Mouse (Mus musculus): ENCODE data around the gene Lrrc55. TPM values are rescaled to one million over a fixed set of nuclear protein-coding genes. Genes with fewer than 3 reads are reported as not detected.

The Lrrc55 gene
- polyA plus RNA-seq, 1 experiment = 0.61 TPM

DNA sequence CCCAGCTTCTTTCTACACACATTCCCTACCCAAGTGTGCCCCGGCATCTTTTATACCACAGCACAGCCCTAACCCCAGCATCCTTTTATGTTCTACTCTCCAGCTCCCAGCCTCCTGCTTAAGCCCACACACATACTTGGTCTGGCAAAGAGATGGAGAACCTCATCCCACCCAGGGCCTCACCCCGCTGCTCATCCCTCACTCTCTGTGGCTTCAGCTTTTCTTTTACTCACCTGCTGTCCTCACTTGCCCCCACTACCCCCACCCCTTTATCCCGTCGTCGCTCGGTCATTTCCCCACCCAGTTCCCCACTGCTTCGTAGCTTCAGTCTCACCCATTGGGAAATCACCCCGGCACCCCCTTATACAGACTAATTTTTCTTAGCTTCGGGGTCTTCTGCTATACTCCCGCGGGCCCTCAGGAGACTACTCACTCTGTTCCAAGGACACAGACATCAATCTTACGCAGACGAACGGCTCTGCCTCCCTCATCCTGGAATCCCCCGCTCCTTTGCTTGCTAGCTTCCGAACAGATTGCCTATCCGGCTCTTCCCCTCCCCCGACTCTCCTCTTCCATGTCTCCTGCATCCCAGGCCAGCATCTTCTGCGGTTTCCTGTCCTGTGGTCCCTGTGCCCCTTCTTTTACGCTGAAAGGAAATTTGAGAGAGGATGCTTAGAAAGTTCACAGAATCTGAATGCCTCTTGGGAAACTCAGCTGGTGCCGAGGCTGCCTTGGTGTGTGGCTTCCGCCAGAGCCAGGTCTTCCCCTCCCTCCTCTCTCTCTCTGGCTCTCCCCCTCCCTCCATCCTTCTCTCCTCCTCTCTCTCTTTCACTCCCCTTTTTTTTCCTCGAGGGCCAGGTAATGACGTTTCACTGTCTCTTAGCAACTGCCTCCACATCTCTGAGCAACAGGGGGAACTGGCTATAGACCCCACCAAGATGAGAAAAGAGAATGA lies 1.3 kb upstream of the Lrrc55 start:
- 3% methylated on average over 24 of the region's 24 CpGs for WGBS
- TF ChIP-seq POLR2A (IDR thresholded peaks at IDR 0.05; ENCODE audit: low read depth, low read length) = no peak
- H3K36me3 ChIP-seq (ENCODE audit: control insufficient read depth, insufficient read depth, low read length) = no peaks in the 10 kb centered on the region
- H3K27ac ChIP-seq (ENCODE audit: insufficient read depth, low read depth, low read length) = no peak overlapping the region
- H3K27me3 ChIP-seq (replicated peaks; ENCODE audit: control insufficient read depth, insufficient read depth, low read length) = no peaks in the 10 kb centered on the region
- H3K4me3 ChIP-seq (ENCODE audit: insufficient read depth, low read depth, low read length) = 0 out of 2 replicates have a peak overlapping the region, but pooled peaks have one; percentile 15
- DNase-seq = no peak
- no peaks in the 10 kb centered on the region for H3K4me1 ChIP-seq (ENCODE audit: control insufficient read depth, insufficient read depth, low read length)

DNA sequence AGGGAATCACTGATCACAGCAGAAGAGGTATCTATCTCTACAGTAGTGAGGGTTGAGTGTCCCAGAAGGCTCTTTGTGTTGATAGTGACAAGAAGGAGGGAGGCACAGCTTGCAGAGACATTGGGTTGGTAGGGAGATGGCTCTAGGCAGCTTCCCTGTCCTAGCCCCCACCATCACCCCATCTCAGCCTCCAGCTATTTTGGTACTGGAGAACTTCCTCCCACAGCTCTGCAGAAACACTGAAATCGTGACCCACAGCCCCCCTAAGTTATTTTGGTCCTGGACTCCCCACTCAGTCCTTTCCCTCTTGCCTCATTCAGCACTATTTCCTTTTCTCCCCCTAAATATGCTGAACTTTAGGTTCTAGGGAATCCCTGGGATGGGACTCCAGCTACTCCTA lies 2.4 kb downstream of the Lrrc55 start:
- no peaks in the 10 kb centered on the region for H3K36me3 ChIP-seq (ENCODE audit: control insufficient read depth, insufficient read depth, low read length)
- no peak overlapping the region for H3K27ac ChIP-seq (ENCODE audit: insufficient read depth, low read depth, low read length)
- whole genome bisulfite sequencing = 44% methylated on average over 1 of the region's 1 CpGs

DNA sequence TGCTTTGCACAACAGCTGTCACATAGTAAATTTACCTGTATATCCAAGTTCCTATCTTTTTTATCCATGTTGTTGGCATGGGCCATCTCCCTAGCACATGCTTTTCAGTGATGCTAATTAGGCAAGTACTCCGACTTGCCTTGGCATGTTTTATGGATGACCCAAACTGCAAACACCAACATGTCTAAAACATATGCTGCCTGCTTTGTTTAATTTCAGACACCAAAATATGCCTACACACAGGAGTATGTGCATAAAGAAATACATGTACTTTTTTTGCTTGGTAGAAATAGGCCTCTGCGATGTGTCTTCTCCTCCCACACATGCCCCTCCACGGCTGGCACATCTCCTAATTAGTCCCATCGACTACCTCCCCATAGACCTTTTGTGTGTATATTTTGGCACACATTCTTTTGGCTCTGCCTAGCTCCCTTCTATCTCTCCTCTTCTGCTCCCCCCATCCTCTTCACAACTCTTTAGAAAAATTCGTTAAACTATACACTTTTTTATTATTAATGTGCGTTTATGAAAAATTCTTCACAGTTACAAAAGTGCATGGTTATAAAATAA lies 9.3 kb downstream of the Lrrc55 start:
- Histone ChIP-seq H3K36me3 (ENCODE audit: control insufficient read depth, insufficient read depth, low read length) (no peaks in the 10 kb centered on the region), H3K27ac (ENCODE audit: insufficient read depth, low read depth, low read length) (no peak overlapping the region), H3K27me3 (replicated peaks; ENCODE audit: control insufficient read depth, insufficient read depth, low read length) (no peaks in the 10 kb centered on the region), H3K4me3 (ENCODE audit: insufficient read depth, low read depth, low read length) (no peak overlapping the region), H3K4me1 (ENCODE audit: control insufficient read depth, insufficient read depth, low read length) (no peaks in the 10 kb centered on the region)
- TF ChIP-seq POLR2A (IDR thresholded peaks at IDR 0.05; ENCODE audit: low read depth, low read length) (no peak), CTCF (conservative IDR thresholded peaks at IDR 0.05; ENCODE audit: insufficient read depth, insufficient read length, low read depth, low read length) (no peak)
- no peak for DNase-seq
- 70% methylated on average over 6 of the region's 6 CpGs for WGBS

More for the DNA sequence above, 2.4 kb downstream of the Lrrc55 start:
- DNase-seq = no peak
- Histone ChIP-seq H3K4me1 (ENCODE audit: control insufficient read depth, insufficient read depth, low read length) (no peaks in the 10 kb centered on the region), H3K27me3 (replicated peaks; ENCODE audit: control insufficient read depth, insufficient read depth, low read length) (no peaks in the 10 kb centered on the region), H3K4me3 (ENCODE audit: insufficient read depth, low read depth, low read length) (no peak overlapping the region)
- no peak for TF ChIP-seq CTCF (conservative IDR thresholded peaks at IDR 0.05; ENCODE audit: insufficient read depth, insufficient read length, low read depth, low read length)
- no peak for TF ChIP-seq POLR2A (IDR thresholded peaks at IDR 0.05; ENCODE audit: low read depth, low read length)

DNA sequence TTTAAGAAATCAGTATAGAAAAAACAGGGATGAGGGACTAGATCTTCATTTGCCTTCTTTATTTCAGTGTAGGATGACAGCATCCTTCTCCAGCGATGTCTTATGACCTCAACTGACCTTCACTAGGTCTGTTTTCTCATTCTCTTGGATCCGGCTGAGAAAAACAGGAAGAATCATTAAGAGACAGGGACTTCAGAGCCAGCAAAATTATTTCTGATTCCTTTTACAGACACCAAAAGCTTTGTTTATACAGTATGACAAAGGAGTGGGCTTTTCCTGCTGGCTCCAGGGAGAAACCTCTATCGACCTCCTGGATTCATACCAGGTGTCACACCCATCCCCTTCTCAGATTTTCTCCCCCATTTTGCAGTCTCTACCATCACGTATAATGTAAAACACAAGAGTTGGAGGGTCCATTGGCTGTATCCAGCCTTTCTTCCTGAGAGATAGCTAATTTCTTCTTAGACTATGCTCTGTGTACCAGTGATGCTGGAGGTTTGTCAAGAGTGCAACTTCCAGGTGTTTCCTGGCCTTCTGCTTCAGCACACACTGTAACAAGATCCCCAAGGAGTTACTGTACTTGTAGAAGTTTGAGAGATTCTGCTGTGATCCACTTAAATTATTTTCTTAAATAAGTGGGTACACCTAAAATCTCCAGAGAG lies 18.7 kb downstream of the Lrrc55 start:
- Histone ChIP-seq H3K4me3 (ENCODE audit: insufficient read depth, low read depth, low read length) (no peak overlapping the region), H3K4me1 (ENCODE audit: control insufficient read depth, insufficient read depth, low read length) (no peaks in the 10 kb centered on the region), H3K36me3 (ENCODE audit: control insufficient read depth, insufficient read depth, low read length) (no peaks in the 10 kb centered on the region), H3K27ac (ENCODE audit: insufficient read depth, low read depth, low read length) (peak overlapping the region; percentile 45), H3K27me3 (replicated peaks; ENCODE audit: control insufficient read depth, insufficient read depth, low read length) (no peaks in the 10 kb centered on the region)
- TF ChIP-seq CTCF (conservative IDR thresholded peaks at IDR 0.05; ENCODE audit: insufficient read depth, insufficient read length, low read depth, low read length) (no peak), POLR2A (IDR thresholded peaks at IDR 0.05; ENCODE audit: low read depth, low read length) (no peak)
- DNase-seq = peak; percentile 23
- WGBS = 43% methylated on average over 4 of the region's 4 CpGs

DNA sequence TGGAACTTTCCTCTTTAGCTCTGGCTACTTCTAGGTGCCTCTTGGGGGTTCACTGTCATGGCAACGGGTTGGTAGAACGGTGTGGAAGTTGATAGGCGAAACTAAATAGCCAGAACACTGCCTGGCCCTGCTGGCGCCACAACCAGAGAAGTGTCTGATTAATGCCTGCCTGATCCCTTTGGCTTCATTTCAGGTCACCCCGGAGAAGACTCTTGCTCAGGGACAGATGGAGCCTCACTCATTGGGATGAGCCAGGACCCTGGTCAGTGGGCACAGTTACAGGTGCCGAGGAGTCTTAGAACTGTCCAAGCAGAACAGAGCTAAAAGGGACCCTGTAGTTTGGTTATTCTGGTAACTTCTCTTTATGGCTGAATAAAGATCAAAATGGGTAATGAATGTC lies 23.5 kb downstream of the Lrrc55 start:
- no peak for DNase-seq
- 44% methylated on average over 6 of the region's 6 CpGs for WGBS

DNA sequence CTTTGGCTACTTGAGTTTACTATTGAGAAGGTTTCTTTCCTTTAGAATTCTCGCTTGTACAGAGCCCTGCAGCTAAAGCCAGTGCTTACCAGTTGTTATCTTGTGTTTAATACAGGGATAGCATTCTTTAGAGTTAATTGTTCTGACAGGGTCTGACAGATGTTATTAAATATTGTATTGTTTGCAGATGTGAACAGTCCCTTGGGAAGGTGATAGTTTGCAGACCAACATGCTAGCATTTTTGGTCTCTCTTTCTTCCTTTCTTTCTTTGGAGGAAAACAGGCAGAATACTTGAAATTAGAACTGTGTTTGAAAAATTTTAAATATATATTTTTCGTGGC lies 24.3 kb downstream of the Lrrc55 start:
- WGBS = 67% methylated on average over 2 of the region's 2 CpGs
- Histone ChIP-seq H3K27ac (ENCODE audit: insufficient read depth, low read depth, low read length) (no peak overlapping the region), H3K4me3 (ENCODE audit: insufficient read depth, low read depth, low read length) (no peak overlapping the region), H3K4me1 (ENCODE audit: control insufficient read depth, insufficient read depth, low read length) (no peaks in the 10 kb centered on the region), H3K36me3 (ENCODE audit: control insufficient read depth, insufficient read depth, low read length) (no peaks in the 10 kb centered on the region), H3K27me3 (replicated peaks; ENCODE audit: control insufficient read depth, insufficient read depth, low read length) (no peaks in the 10 kb centered on the region)
- DNase-seq = no peak
- TF ChIP-seq CTCF (conservative IDR thresholded peaks at IDR 0.05; ENCODE audit: insufficient read depth, insufficient read length, low read depth, low read length) (no peak), POLR2A (IDR thresholded peaks at IDR 0.05; ENCODE audit: low read depth, low read length) (no peak)

More for the DNA sequence above, 23.5 kb downstream of the Lrrc55 start:
- H3K4me1 ChIP-seq (ENCODE audit: control insufficient read depth, insufficient read depth, low read length) = no peaks in the 10 kb centered on the region
- no peak overlapping the region for H3K4me3 ChIP-seq (ENCODE audit: insufficient read depth, low read depth, low read length)
- TF ChIP-seq CTCF (conservative IDR thresholded peaks at IDR 0.05; ENCODE audit: insufficient read depth, insufficient read length, low read depth, low read length) (no peak), POLR2A (IDR thresholded peaks at IDR 0.05; ENCODE audit: low read depth, low read length) (no peak)
- H3K27ac ChIP-seq (ENCODE audit: insufficient read depth, low read depth, low read length) = no peak overlapping the region
- H3K27me3 ChIP-seq (replicated peaks; ENCODE audit: control insufficient read depth, insufficient read depth, low read length) = no peaks in the 10 kb centered on the region
- H3K36me3 ChIP-seq (ENCODE audit: control insufficient read depth, insufficient read depth, low read length) = no peaks in the 10 kb centered on the region
